Mouse (Mus musculus): ENCODE data around the gene Emc4. TPM values are rescaled to one million over a fixed set of nuclear protein-coding genes. Genes with fewer than 3 reads are reported as not detected.
A peak's percentile ranks its signal among the peaks of the same experiment; 100 is the strongest.

Gene Emc4
- polyA plus RNA-seq, 1 experiment, result 66.7 TPM

DNA sequence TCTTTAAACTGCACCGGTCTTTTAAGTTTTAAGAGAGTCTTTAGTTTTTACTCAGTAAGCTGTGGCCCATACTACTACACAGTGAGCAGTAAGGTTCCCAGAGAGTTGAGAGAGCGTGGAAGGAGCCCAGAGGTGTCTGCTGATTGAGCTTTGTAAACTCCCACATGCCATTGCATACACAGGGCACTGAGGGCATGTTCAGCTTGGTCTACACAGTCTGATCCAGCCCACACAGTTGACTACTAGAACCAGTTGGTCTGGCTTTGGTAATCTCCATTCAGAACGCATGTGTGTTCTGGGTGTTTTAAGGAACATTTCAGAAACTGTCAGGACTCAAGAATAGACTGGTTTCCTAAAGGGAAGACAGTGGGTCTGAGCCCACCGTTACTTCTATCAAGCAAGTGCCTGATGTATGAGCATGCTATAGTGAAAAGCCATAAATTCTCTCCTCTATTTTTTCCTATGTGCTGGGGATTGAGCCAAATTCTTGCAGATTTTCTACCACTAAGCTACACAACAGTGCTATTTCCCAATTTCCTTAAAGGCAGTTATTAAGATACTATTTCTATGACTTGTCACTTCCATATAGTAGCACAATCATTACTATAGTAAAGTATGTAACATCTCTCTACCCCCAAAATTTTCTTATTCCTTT is 23.6 kb upstream of the Emc4 start:
- no peak for TF ChIP-seq POLR2A (IDR thresholded peaks at IDR 0.05; ENCODE audit: insufficient read depth, low read length)
- no peak for TF ChIP-seq CTCF (IDR thresholded peaks at IDR 0.05; ENCODE audit: low read depth, low read length)
- TF ChIP-seq EP300 (IDR thresholded peaks at IDR 0.05; ENCODE audit: insufficient read depth, low read depth, low read length), result no peak
- H3K9me3 ChIP-seq (replicated peaks; ENCODE audit: control insufficient read depth, insufficient read depth, low read length, poor library complexity, severe bottlenecking), result no peaks in the 10 kb centered on the region
- H3K27ac ChIP-seq (ENCODE audit: insufficient read depth, low read length), result no peak overlapping the region
- peaks cover 2% of the 10 kb centered on the region; the same call in 1 of the 2 replicates for H3K36me3 ChIP-seq (ENCODE audit: control insufficient read depth, insufficient read depth, low read length, poor library complexity, severe bottlenecking)
- H3K4me3 ChIP-seq (ENCODE audit: low read depth, low read length), result no peak overlapping the region
- H3K4me1 ChIP-seq (ENCODE audit: control insufficient read depth, insufficient read depth, low read length), result peaks cover 1% of the 10 kb centered on the region
- no peaks in the 10 kb centered on the region for H3K27me3 ChIP-seq (ENCODE audit: control insufficient read depth, insufficient read depth, low read length, poor library complexity, severe bottlenecking)
- H3K9ac ChIP-seq (ENCODE audit: low read depth, poor library complexity, severe bottlenecking), result no peak overlapping the region

GRCm38 (mm10) chr2:112390843-112391242 is 23.0 kb upstream of the Emc4 start:
- Histone ChIP-seq H3K27me3 (ENCODE audit: control insufficient read depth, insufficient read depth, low read length, poor library complexity, severe bottlenecking) (no peaks in the 10 kb centered on the region), H3K4me1 (ENCODE audit: control insufficient read depth, insufficient read depth, low read length) (peaks cover 1% of the 10 kb centered on the region), H3K9me3 (replicated peaks; ENCODE audit: control insufficient read depth, insufficient read depth, low read length, poor library complexity, severe bottlenecking) (no peaks in the 10 kb centered on the region), H3K27ac (ENCODE audit: insufficient read depth, low read length) (no peak overlapping the region), H3K36me3 (ENCODE audit: control insufficient read depth, insufficient read depth, low read length, poor library complexity, severe bottlenecking) (peaks cover 5% of the 10 kb centered on the region; the same call in 1 of the 2 replicates), H3K9ac (ENCODE audit: low read depth, poor library complexity, severe bottlenecking) (no peak overlapping the region), H3K4me3 (ENCODE audit: low read depth, low read length) (no peak overlapping the region)
- TF ChIP-seq POLR2A (IDR thresholded peaks at IDR 0.05; ENCODE audit: insufficient read depth, low read length) (no peak), CTCF (IDR thresholded peaks at IDR 0.05; ENCODE audit: low read depth, low read length) (no peak), EP300 (IDR thresholded peaks at IDR 0.05; ENCODE audit: insufficient read depth, low read depth, low read length) (no peak)

DNA sequence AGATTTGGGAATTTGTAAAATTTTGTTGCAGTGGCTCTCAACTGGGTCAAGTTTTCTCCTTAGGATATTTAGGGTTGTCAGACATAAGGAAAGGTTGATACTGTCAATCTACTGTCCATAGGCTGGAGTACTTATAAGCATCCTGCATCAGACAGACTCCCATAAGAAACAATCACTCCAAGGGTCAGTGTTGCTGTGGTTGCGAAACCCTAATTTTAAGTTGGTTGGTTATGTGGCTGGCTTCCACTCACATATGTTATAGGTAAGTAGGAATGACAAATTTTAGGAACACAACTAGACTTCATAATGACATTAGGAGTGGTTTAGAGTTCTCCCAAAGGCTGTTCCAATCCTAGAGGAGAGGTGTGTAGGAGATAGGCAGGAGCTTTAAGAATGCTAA is 13.4 kb upstream of the Emc4 start:
- no peaks in the 10 kb centered on the region for H3K9me3 ChIP-seq (replicated peaks; ENCODE audit: control insufficient read depth, insufficient read depth, low read length, poor library complexity, severe bottlenecking)
- H3K4me3 ChIP-seq (ENCODE audit: low read depth, low read length), result no peak overlapping the region
- H3K4me1 ChIP-seq (ENCODE audit: control insufficient read depth, insufficient read depth, low read length), result no peaks in the 10 kb centered on the region
- H3K9ac ChIP-seq (ENCODE audit: low read depth, poor library complexity, severe bottlenecking), result no peak overlapping the region
- H3K27ac ChIP-seq (ENCODE audit: insufficient read depth, low read length), result no peak overlapping the region
- H3K27me3 ChIP-seq (ENCODE audit: control insufficient read depth, insufficient read depth, low read length, poor library complexity, severe bottlenecking), result no peaks in the 10 kb centered on the region
- TF ChIP-seq POLR2A (IDR thresholded peaks at IDR 0.05; ENCODE audit: insufficient read depth, low read length) (no peak), CTCF (IDR thresholded peaks at IDR 0.05; ENCODE audit: low read depth, low read length) (no peak), EP300 (IDR thresholded peaks at IDR 0.05; ENCODE audit: insufficient read depth, low read depth, low read length) (no peak)
- H3K36me3 ChIP-seq (ENCODE audit: control insufficient read depth, insufficient read depth, low read length, poor library complexity, severe bottlenecking), result peaks cover 4% of the 10 kb centered on the region; the same call in 1 of the 2 replicates

DNA sequence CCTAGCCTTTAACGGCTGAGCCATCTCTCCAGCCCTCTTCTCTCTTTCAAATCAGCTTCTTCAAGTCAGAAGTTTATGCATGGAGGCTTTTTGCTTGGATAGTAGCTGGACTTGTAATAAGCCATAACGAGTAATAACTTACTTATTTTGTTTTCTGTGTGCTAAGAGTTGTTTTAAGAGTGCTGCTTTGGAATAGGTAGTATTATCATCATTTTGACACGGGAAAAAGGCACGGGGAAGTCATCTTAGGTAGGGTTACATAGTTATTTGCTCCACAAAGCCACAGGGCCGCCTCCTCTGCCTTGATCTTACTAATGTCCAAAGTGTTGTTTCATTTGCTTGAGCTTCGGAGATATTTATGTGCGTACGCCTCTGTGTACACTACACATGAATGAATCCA is 12.3 kb upstream of the Emc4 start:
- no peaks in the 10 kb centered on the region for H3K27me3 ChIP-seq (ENCODE audit: control insufficient read depth, insufficient read depth, low read length, poor library complexity, severe bottlenecking)
- no peaks in the 10 kb centered on the region for H3K9me3 ChIP-seq (replicated peaks; ENCODE audit: control insufficient read depth, insufficient read depth, low read length, poor library complexity, severe bottlenecking)
- H3K27ac ChIP-seq (ENCODE audit: insufficient read depth, low read length), result no peak overlapping the region
- no peaks in the 10 kb centered on the region for H3K4me1 ChIP-seq (ENCODE audit: control insufficient read depth, insufficient read depth, low read length)
- H3K36me3 ChIP-seq (ENCODE audit: control insufficient read depth, insufficient read depth, low read length, poor library complexity, severe bottlenecking), result 0 out of 2 replicates have a peak, but pooled peaks cover 2% of the 10 kb centered on the region
- H3K4me3 ChIP-seq (ENCODE audit: low read depth, low read length), result peak overlapping the region; percentile 54; the same call in 1 of the 2 replicates
- no peak for TF ChIP-seq CTCF (IDR thresholded peaks at IDR 0.05; ENCODE audit: low read depth, low read length)
- TF ChIP-seq POLR2A (IDR thresholded peaks at IDR 0.05; ENCODE audit: insufficient read depth, low read length), result no peak
- no peak for TF ChIP-seq EP300 (IDR thresholded peaks at IDR 0.05; ENCODE audit: insufficient read depth, low read depth, low read length)
- peak overlapping the region; percentile 99 for H3K9ac ChIP-seq (ENCODE audit: low read depth, poor library complexity, severe bottlenecking)

GRCm38 (mm10) chr2:112378973-112379898 is 11.4 kb upstream of the Emc4 start, which contains the start of gene Katnbl1:
Gene Katnbl1 (plus strand): TSS chr2:112379211.
- H3K4me1 ChIP-seq (ENCODE audit: control insufficient read depth, insufficient read depth, low read length), result no peaks in the 10 kb centered on the region
- TF ChIP-seq EP300 (IDR thresholded peaks at IDR 0.05; ENCODE audit: insufficient read depth, low read depth, low read length) (0 out of 2 replicates have a peak, but pooled peaks have one; percentile 31), CTCF (IDR thresholded peaks at IDR 0.05; ENCODE audit: low read depth, low read length) (peak; percentile 78), POLR2A (IDR thresholded peaks at IDR 0.05; ENCODE audit: insufficient read depth, low read length) (no peak)

More at GRCm38 (mm10) chr2:112378973-112379898, 11.4 kb upstream of the Emc4 start, which contains the start of gene Katnbl1:
- Histone ChIP-seq H3K36me3 (ENCODE audit: control insufficient read depth, insufficient read depth, low read length, poor library complexity, severe bottlenecking) (0 out of 2 replicates have a peak, but pooled peaks cover 2% of the 10 kb centered on the region), H3K4me3 (ENCODE audit: low read depth, low read length) (peak within 1 kb of the TSS; percentile 88), H3K9me3 (replicated peaks; ENCODE audit: control insufficient read depth, insufficient read depth, low read length, poor library complexity, severe bottlenecking) (no peaks in the 10 kb centered on the region), H3K9ac (ENCODE audit: low read depth, poor library complexity, severe bottlenecking) (peak within 1 kb of the TSS; percentile 99), H3K27me3 (ENCODE audit: control insufficient read depth, insufficient read depth, low read length, poor library complexity, severe bottlenecking) (no peaks in the 10 kb centered on the region), H3K27ac (ENCODE audit: insufficient read depth, low read length) (peak within 1 kb of the TSS; percentile 97)
